Mouse (Mus musculus): ENCODE data around the gene Rpp38.

Gene Rpp38

DNA sequence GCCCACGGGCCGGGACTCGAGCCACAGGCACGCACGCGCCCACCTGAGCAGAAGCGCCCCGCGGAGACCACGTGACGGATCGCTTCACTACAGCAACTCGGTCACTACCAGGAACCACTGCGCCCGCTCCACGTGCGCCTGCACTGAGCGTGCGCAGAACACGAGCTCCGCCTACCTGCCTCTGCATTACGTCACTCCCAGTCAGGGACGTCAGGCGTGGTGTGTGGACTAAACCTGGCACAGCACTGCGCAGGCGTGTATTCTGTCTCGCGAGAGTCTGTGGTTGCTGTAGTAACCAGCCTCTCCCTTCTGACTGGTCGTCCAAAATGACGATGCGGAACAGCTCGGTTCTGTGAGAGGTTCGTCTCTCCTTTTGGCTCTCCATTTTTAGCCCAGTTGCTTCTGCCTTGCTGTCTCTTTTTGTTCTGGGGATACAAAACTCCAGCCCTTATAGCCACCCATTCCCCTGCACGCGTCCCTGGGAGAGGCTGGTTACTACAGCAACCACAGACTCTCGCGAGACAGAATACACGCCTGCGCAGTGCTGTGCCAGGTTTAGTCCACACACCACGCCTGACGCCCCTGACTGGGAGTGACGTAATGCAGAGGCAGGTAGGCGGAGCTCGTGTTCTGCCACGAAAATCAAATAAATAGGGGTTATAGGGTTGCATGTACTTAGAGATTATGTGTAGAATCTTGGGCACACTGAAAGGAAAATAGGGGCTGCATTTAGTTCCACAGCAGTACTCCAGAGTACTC is at the start of gene Rpp38:
Rpp38 (minus strand) TSS at position 160 of the 759 bp plus-strand sequence.
- DNase-seq (ENCODE audit: low spot score), result peak; percentile 91

DNA sequence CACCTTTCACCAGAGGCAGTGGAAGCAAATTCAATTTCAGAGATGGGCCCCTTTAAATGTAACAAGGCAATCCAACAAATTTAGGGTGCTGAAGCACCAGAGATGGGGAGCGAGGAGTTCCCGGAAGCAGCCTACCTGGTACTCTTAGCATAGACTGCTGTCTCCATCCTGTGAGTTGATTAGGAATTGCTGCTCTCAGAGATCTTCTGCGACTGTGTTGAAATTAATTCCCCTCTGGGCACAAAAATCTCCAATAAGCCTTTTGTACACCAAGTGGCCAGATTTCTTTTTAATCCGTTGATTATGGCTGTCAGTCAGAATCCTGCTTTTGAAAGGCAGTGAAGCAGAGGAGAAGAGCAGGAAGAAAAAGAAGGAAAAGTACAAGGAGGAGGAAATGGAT is 32.7 kb upstream of the Rpp38 start:
- DNase-seq (ENCODE audit: low spot score), result no peak

DNA sequence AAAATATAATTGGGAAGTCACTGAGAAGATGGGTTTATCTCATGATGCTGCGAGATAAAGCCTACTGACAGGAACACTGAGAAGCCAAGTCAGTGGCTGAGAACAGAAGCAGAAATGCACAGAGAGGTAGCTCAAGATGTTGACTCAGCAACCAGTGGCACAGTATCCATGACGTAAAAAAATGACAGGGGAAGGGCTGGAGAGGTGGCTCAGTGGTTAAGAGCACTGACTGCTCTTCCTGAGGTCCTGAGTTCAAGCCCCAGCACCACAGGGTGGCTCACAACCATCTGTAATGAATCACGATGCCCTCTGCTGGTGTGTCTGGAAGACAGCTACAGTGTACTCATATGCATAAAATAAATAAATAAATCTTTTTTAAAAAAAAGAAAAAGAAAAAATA is 28.6 kb upstream of the Rpp38 start:
- no peak for DNase-seq (ENCODE audit: low spot score)

DNA sequence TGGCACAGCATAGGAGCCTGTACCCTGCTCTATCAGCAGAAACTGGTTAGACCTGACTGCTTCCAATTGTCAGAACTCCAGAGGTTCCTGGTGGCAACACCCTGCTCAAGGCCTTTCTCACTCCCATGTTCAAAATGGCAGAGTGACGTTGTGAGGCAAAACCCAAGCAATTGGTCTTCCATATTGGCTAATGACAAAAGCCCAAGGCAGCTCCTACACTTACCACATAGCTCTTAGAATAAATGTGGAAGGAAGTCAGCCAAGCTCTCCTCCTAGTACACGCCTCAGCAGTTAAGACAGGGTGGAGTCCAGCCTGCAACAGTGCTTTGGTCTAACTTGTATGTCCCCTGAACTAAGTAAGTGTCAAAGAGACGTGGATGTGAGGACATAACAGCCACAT is 25.4 kb upstream of the Rpp38 start:
- no peak for DNase-seq (ENCODE audit: low spot score)

DNA sequence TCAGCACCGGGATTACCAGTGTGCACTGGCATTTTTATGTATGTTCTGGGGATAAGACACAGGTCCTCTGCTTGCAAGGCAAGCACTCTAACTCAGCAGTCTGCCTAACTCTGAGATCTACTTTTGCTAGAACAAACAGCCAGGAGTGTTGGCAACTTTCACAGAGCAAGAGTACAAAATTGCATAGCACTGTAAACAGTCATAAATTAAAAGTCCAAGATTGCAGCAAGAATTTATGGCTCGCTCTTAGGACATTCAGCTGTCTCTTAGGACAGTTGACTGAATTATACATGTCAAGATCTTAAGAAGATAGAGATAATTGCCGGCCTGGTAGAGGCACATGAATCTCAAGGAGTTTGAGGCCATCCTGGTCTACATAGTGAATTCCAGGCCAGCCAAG is 23.9 kb upstream of the Rpp38 start:
- DNase-seq (ENCODE audit: low spot score), result no peak

DNA sequence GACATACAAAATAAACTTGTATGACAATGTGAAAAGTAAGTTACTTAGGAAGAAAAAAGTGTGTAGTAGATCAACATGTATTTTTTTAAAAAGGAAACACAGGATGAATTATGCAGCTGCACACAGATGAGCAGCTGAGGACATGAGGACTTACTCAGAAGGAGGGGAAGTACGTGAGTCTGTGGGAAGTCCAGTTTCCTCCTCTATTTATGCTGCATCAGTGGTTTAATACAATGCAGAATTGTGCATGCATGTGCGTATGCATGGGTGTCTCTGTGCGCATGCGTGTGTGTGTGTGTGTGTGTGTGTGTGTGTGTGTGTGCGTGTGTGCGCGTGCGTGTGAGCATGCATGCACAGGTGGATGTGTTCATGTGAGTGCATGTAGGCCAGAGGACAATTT is 23.4 kb upstream of the Rpp38 start:
- DNase-seq (ENCODE audit: low spot score), result no peak

DNA sequence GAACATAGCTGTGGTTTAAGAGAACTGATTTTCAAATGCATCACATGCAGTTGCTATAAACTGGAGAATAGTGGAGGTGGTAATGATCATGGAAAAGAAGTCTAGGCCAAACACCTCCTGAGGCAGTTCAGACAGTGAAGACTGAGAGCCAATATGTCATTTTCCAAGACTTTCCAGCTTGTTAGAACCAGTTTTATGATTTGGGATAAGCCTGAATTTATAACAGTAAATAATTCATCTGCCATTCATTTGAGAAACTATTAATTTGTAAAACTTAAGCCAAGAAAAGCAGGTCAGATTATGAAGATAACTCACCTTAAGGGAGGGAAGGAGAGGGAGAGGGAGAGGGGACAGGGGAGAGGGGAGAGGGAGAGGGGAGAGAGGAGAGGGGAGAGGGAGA is 20.7 kb upstream of the Rpp38 start:
- DNase-seq (ENCODE audit: low spot score), result no peak

DNA sequence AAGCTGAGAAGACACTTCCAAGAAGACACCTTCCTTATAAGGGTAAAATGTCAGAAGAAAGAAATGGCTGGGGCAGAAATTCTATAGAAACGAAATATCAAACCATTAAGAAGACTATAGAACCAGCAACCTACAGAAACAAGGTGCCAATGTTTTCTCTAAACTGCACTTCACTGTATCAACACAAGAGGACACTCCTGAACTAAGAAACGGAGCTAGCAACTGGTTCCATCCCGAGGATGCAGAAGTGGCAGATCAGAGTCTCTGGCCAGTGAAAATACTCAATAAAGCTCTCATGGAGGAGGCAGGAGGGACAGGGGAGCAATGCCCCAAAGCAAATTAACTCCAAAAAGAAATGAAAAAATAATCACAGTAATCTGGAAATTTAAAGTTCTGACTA is 16.5 kb upstream of the Rpp38 start:
- DNase-seq (ENCODE audit: low spot score), result no peak

DNA sequence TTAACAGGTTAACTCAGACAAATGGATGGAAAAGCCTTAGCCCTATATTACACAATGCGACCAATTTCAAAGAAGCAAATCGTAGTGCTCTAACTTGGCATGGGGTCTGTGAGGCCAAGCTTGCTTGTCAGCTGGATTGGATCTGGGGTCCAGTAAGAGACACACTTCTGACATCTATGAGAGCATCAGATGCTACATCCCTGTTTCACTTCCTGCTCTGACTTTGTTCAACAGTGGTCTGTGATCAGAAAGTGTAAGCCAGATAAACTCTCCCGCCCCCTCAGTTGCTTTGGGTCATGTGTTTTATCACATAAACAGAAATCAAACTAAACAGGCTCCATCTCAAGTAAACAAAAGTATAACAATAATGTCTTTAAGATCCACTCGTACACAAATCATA is 16.0 kb upstream of the Rpp38 start:
- DNase-seq (ENCODE audit: low spot score), result no peak

DNA sequence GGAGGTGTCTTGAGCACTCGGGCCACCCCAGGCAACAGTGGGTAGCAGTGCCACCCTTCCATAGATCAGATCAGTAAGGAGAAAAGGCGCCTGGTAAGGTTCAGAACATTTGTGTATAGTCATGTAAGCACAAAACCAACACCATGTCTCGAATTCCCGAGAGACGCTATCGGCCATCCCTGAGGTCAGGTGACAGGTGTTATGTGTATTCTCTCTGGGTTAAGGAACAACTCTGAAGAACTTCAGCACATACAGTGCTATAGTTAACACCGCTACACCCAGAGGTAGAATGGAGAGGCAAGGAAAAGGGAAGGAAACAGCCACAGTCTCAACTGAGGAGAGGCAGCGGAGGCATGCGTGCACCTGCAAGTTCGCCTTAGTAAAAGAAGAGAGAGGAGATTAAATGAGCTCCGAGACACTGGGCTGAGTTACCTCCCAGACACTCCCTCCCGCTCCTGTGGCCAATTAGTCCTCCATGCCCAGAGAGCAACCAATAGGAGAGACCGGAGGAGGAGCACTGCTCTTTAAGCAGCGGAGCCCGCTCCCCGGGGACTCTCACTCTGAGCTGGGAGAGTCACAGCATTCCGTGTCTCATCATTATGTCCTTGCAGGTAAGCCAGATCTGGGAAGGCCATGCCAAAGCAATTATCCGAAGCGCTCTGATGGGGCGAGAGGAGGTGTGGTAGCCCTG is 3.3 kb upstream of the Rpp38 start, which contains the start of gene Acbd7:
Acbd7 (plus strand) TSS at position 558 of the 691 bp plus-strand sequence.
- peak; percentile 9 for DNase-seq (ENCODE audit: low spot score)

DNA sequence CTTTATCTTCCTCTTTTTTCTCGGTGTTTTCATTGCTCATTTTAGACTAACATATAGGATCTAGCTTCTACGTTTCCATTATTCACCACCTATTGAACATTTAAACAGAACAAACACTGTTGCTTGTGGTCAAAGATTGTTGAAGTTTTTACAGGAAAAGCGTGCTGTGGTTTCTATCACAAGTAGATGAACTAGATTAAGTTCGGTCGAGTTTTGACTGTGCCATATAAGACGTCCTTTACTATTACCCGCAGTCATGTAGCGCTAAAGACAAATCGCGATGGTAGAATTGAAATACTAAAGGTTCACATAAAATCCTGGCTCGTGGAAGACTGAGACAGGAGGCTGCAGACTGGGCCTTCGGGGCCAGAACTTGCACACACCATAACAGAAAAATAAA is 1.3 kb upstream of the Rpp38 start:
- DNase-seq (ENCODE audit: low spot score), result no peak

DNA sequence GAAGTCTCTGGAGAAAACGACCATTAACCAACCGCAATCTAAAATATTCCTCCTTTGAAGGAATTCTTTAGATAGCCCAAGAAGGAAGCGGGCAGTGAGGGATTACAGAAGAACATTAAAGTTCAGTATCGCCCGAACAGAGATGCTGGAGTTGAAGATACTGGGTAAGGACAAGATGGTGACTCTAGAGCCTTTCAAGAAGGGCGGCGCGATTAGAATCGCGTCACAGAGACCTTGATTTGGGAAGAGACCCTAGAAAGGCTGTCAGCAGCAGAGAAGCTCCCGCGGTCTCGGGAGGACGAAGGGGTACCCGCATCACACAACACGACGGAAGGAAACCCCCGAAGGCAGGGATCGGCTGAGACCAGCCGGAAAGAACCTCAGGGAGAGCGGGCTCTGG is 387 bp downstream of the Rpp38 start:
- no peak for DNase-seq (ENCODE audit: low spot score)

DNA sequence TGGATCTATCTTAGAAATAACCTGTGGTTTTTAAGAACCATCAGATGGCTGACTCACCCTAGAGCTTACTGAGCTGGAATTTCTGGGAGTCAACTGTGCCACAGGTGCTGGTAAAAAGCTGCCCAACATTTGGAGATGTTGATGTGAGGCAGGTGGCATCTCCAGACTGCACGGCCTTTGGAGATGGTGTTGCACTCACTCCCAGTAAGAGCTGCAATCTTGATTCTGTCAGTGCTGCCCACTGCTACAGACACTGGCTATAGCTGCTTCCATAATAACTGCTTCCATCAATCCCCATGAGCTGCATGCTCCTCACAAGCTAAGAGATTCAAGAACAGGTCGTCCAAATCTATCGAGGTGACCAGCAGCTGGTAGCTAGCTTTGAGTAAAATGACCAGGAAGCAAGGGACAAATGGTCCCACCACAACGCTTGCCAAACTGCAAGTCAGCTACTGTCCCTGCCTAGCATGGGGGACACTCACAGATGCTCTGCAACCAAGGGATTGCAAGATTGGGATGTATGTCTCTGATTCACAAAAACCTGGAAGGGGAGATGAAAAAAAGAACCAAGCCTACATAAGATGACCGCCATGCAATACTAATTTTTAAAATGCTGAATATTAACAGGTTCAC is 1.3 kb downstream of the Rpp38 start:
- DNase-seq (ENCODE audit: low spot score), result no peak

DNA sequence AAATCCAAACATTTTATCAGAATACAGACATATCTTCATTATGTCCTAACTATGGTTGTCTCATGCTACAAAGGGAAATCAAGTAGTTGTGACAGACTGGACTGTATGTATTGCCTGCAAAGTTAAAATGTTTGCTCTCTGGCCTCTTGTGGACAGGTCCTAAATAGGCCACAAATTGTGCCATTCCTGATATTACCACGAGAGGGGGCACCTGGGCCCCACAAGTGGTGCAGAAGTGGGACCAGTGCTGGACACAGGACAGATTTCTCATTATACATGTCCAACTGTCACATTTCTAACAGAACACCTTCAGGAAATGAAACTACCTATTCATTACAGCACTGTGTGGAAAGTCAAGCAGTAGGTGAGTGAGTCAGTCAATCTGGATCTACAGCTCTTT is 5.1 kb downstream of the Rpp38 start:
- peak; percentile 18 for DNase-seq (ENCODE audit: low spot score)

DNA sequence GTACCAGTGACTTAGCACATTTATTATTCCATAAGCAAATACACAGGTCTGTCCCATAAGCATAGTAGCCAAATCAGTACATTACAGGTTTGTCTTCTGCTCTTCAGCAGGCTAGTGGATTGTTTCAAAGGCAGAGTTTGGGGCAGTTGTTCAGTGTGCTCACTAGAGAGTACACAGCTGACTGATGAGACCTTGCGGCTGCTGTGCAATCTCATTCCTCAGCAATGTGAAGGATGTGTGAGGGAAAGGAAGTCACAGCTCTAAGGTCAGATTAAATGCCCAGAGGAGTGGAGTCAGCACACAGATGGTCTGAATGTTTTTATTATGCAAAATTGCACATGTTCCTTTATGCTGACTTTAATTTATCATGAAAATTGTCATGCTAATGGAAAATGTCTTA is 5.9 kb downstream of the Rpp38 start:
- no peak for DNase-seq (ENCODE audit: low spot score)

DNA sequence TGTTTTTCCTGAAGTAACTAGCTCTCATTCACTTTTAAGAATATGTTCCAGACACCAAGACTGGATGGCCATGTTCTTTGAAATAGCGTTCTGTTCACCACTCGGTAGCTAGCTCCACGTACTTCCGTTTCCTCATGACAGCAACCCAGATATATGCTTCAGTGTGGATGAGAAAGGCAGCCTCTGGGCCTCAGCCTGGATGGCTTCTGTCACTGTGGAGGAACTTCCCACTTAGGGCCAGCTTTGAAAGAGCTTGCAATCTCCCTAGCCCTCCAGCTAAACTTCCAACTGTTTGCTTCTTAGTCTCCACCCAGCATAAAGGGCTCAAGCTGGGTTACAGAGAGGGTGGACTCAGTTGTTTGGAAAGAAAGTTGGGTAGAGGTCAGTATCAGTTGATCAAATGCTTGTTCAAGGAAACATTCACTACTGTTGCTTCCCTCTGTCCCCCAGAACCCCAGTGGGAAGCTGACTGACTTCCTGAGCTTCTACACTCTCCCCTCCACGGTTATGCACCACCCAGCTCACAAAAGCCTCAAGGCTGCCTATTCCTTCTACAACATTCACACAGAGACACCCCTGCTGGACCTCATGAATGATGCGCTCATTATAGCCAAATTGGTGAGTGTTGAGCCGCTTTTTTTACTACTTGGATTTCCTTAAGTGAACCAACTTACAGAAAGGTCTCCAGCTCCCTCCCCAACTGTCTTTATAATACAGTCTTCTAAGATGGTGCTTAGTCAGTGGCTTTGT is 7.9 kb downstream of the Rpp38 start:
- no peak for DNase-seq (ENCODE audit: low spot score)

DNA sequence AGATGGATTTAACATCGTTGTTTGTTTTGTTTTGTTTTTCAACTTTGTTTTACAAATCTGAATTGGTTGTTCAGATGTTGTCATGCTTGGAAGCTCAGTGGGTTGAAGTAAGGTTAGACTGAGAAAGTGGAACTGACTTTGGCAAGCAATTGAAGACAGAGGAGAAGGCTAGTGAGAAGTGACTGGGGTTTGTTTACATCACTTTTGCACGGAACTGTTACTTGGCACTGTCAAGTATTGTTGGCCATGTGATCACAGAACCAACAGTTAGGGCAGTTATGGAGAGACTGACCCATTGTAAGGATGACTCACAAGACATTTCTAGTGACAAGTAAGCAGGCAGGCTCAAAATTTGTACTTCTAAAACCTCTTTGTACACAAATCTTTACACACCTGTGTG is 9.3 kb downstream of the Rpp38 start:
- DNase-seq (ENCODE audit: low spot score), result no peak

DNA sequence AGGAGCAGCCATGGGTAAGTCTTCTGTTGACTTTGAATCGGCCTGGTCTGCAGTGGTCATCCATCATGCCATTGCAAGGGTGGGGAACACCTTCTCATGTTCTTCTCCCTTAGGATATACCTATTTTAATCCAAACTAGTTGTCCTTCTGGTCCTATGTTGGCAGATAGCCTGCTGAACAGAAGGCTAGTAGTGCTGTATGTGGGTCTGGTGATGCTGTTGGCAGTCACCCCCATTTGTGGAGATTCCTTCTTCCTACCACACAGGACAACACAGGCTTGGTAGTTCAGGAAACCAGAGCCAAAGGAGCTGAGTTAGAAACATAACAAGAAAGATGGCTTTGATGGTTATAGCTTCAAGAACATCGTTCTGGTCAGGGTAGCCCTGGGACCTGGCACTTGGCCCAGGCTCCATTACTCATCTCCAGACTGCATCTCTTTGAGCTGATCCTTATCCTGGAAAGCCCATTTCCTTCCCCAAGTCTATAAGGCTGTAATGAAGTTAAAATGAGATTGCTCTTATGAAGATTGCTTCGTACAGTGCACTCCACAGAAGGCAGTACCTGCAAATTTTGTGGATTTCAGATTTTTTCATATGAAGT is 26.9 kb downstream of the Rpp38 start:
- no peak for DNase-seq (ENCODE audit: low spot score)

DNA sequence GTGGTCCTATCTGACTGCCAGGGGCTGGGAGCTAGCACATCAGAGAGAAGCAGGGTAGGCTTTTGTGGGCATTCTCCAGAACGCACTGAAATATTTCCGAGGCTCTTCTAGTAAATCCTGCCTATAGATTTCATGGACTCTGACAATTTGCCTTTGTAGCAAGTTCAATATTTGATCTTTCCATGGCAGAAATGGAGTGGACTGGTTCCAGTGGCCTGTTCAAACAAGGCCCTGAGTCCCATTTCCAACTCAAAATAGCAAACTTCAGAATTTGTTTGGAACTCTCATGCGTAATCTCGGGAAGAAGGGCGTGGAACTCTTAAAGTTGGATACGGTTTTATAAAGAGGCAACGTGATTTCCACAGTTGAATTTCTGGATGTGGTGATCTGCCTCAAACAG is 36.6 kb downstream of the Rpp38 start:
- DNase-seq (ENCODE audit: low spot score), result no peak

DNA sequence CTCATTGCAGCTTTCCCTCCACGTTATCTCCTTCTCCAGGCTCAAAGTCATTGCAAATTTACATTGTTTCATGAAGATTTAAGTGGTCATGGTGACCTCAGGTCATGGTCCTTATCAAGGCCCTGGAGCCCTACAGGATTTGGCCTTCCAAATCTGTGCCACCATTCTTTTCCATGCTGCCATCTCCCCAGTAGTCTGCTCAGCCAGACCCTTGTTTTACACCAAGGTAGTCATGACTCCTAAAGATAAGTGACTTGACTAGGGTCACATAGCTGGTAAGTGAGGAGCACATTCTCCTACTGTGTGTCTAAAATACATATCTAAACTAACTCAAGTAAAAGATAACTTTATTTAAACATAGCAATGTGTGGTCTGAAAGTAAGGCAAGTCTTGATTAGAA is 40.3 kb downstream of the Rpp38 start:
- DNase-seq (ENCODE audit: low spot score), result no peak

DNA sequence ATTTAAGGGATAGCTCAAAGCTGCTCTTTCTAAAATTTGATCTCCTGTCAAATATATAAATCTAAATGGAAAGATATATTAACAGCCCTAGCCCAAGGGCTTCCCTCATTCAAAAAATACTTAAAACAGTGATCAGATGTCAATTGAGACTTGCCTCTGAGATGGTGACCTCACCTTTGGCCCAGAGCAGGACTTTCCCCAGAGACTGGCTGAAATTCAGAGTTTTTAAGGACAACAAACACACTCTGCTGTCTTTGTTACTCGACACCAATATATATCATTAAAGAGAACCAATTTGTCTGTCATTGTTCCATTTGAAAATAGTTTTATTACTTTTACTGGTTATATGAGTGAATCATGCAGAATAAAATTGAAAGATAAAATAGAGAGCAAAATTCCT is 42.9 kb downstream of the Rpp38 start:
- no peak for DNase-seq (ENCODE audit: low spot score)

DNA sequence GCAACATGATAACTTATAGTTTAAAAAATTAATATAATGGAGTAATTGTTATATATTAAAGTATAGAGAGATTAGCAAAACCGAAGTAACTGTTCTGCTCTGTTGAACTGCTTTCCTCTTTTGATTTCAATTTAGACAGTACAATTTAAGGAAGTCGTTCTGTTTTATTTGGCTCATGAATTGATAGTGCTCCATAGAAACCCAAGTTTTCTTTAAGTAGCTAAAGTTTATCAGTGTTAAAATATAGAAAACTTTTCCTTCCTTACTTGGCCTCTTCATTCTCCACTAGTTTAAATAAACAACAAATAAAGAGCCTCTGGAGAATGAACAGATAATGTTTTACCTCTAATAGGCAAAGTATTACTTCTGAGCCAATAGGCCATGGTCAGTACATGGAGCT is 46.2 kb downstream of the Rpp38 start:
- no peak for DNase-seq (ENCODE audit: low spot score)

Measured in ovary, postnatal 10 days (tissue).